Mouse (Mus musculus) kidney, embryonic 14.5 days (tissue): Measurements from ENCODE around the gene Med12l. TPM values are rescaled to one million over a fixed set of nuclear protein-coding genes. Genes with fewer than 3 reads are reported as not detected.

ENCODE experiments used
- ATAC-seq: fragments of 200-750 bp; cut with Nextera tagmentation; 2 replicates; pipeline ENCODE4 v1.8.0; 2017; ENCODE audit warnings: moderate number of reproducible peaks, mild to moderate bottlenecking, moderate TSS enrichment, moderate library complexity; ENCODE audit not compliant: low FRiP score, low TSS enrichment
- H3K27ac ChIP-seq: fragments of 300-500 bp; sonication (generic); 2 replicates; pipeline ENCODE4 v1.5.1; 2014; ENCODE audit warnings: low read depth, mild to moderate bottlenecking, low read length, moderate library complexity, mixed read lengths
- H3K27me3 ChIP-seq: fragments of 300-500 bp; sonication (generic); 2 replicates; pipeline ENCODE4 v1.6.1; 2014; ENCODE audit warnings: mild to moderate bottlenecking, low read length; ENCODE audit not compliant: control insufficient read depth, insufficient read depth
- H3K36me3 ChIP-seq: fragments of 300-500 bp; sonication (generic); 2 replicates; pipeline ENCODE4 v1.6.1; 2014; ENCODE audit warnings: low read length, mixed read lengths; ENCODE audit not compliant: control insufficient read depth, insufficient read depth
- H3K4me1 ChIP-seq: fragments of 300-500 bp; sonication (generic); 2 replicates; pipeline ENCODE4 v1.6.1; 2014; ENCODE audit warnings: low read length, mixed read lengths; ENCODE audit not compliant: control insufficient read depth, insufficient read depth
- H3K4me2 ChIP-seq: fragments of 300-500 bp; sonication (generic); replicated peaks from 2 replicates; pipeline ENCODE4 v1.6.1; 2014; ENCODE audit warnings: low read depth, mild to moderate bottlenecking, low read length
- H3K4me3 ChIP-seq: fragments of 300-500 bp; sonication (generic); 2 replicates; pipeline ENCODE4 v1.5.1; 2014; ENCODE audit warnings: mild to moderate bottlenecking, low read length
- H3K9ac ChIP-seq: fragments of 300-500 bp; sonication (generic); 2 replicates; pipeline ENCODE4 v1.6.1; 2014; ENCODE audit warnings: low read depth, mild to moderate bottlenecking, low read length, moderate library complexity
- H3K9me3 ChIP-seq: fragments of 300-500 bp; sonication (generic); 2 replicates; pipeline ENCODE4 v1.6.1; 2016; ENCODE audit warnings: low read length; ENCODE audit not compliant: control insufficient read depth
- WGBS: fragments of 180-500 bp; shearing (Covaris S2); extraction: QIAGEN DNeasy Blood & Tissue Kit; methylation state at CpG from one replicate; pipeline ENCODE4 v1.1.7; 2014; 5-methylcytosine and 5-hydroxymethylcytosine counted together
- polyA plus RNA-seq: library from polyadenylated mRNA; unstranded; fragments of >200 nt; fragmentation: Nextera tagmentation; extraction: Ambion mirVana; gene quantifications from 2 replicates; pipeline ENCODE4 v1.2.1, GENCODE M21; 2014

Gene Med12l
- polyA plus RNA-seq, 1 experiment from 2014 or later: 4.1 TPM

DNA sequence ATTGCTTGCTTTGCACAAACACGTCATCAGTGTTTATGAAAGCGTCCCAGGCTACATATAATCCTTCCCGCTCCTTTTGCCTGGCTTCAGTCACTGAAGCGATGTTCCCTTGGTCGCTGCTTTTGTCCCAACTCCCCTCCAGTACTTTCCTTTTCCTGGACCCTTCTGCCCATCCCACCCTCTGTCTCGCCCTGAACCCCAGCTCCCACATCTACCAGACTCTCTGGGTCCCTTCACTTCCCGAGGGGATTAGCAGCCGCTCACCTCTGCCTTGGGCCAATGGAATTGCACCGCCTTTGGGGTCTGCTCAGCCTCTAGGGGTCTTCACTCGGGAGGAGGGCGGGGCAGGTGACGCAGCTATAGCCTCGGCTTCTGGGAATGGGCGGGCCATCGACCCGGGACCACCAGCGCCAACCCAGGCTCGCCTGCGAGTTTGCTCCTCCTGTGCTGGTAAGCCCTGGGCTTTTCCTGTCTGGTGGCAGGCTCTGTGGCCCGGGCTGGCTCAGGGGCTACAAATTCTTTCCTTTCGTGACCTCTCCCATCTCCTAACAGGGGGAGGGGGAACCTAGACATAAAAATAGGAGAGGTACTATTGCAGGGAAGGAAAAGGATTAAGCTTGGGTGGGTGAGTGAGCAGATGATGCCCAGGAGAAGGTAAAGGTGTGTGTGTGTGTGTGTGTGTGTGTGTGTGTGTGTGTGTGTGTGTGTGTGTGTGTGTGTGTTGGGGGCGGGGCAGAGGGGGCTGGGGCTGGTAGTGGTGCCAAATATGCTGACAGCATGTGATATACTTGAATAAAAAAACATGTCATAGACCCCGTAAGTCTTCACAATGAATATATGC is 338.7 kb downstream of the Med12l start, which contains the start of gene Igsf10:
Gene Igsf10, minus strand, starts transcription at position 330 of the 841 bp plus-strand sequence.
- no peaks in the 10 kb centered on the region for H3K27me3 ChIP-seq
- H3K4me3 ChIP-seq: peak within 1 kb of the TSS; percentile 69
- H3K4me2 ChIP-seq: peak within 1 kb of the TSS; percentile 70
- H3K36me3 ChIP-seq: no peaks in the 10 kb centered on the region; the same call in 1 of the 2 replicates
- no peaks in the 10 kb centered on the region for H3K9me3 ChIP-seq
- H3K4me1 ChIP-seq: no peaks in the 10 kb centered on the region
- peak within 1 kb of the TSS; percentile 61 for H3K9ac ChIP-seq
- peak; percentile 99 for ATAC-seq
- 5% methylated on average over 23 of the region's 23 CpGs for WGBS
- H3K27ac ChIP-seq: peak within 1 kb of the TSS; percentile 30; the same call in 1 of the 2 replicates

DNA sequence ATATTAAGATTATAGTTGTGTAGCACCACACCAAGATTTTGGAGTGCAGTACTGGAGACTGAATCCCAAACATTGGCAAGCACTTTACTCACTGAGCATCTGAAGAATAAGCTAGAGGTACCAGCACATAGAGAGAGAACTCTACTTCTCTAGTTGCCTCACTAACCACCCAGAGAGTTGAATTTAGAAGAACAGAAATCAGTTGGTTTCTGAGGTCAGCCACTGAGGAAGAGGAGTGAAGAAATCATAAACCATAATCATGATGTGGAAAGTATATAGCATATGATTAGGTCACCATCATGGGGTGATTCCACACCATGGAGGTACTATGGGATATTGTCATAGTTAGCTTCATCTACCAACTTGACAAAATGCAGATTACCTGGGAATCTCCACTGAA is 346.1 kb downstream of the Med12l start:
- no peaks in the 10 kb centered on the region for H3K4me1 ChIP-seq
- no peaks in the 10 kb centered on the region for H3K27me3 ChIP-seq
- H3K4me3 ChIP-seq: no peak overlapping the region
- H3K4me2 ChIP-seq: no peak overlapping the region
- H3K9ac ChIP-seq: no peak overlapping the region
- ATAC-seq: no peak
- no peaks in the 10 kb centered on the region for H3K36me3 ChIP-seq
- H3K27ac ChIP-seq: no peak overlapping the region
- no peaks in the 10 kb centered on the region for H3K9me3 ChIP-seq

DNA sequence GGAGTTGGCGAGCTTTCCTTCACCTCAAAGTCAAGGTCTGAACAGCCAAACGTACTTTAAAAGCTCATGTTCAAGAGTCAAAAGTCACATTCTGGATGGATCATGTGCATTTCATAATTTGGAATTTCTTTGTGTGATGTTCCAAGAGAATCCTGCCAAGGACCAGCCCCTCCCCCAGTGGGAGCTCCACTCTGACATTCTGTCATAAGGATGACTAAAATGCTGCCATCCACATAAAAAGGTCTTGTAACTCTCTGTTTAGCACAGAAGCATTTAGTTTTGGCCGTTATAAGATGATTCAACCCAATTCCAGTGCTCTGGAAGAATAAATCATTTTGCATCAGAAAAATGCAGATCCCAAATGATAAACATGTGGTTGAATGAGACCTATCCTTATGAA is 348.5 kb downstream of the Med12l start:
- no peak for ATAC-seq
- Histone ChIP-seq H3K9me3 (no peaks in the 10 kb centered on the region), H3K27me3 (no peaks in the 10 kb centered on the region), H3K27ac (no peak overlapping the region), H3K36me3 (no peaks in the 10 kb centered on the region), H3K4me2 (no peak overlapping the region), H3K4me1 (no peaks in the 10 kb centered on the region), H3K4me3 (no peak overlapping the region), H3K9ac (no peak overlapping the region)
- 78% methylated on average over 3 of the region's 3 CpGs for WGBS

DNA sequence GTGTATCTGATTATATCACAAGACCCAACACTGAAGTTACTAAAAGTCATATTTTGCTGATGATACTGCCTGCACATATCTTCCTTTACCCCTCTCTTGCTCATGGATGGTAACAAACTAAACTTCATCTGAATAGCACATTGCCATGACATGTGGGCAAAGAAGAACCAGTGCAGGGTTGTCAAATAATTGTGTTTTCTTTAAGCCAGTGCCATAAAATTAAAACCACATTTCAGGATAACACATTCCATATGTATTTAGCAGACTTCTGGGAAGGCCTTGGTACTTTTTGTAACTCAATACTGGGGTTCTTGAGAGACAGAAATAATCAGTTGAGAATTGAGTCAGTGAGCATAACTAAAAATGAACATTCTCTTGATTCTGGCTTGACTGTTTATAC is 354.5 kb downstream of the Med12l start:
- H3K9ac ChIP-seq: no peak overlapping the region

DNA sequence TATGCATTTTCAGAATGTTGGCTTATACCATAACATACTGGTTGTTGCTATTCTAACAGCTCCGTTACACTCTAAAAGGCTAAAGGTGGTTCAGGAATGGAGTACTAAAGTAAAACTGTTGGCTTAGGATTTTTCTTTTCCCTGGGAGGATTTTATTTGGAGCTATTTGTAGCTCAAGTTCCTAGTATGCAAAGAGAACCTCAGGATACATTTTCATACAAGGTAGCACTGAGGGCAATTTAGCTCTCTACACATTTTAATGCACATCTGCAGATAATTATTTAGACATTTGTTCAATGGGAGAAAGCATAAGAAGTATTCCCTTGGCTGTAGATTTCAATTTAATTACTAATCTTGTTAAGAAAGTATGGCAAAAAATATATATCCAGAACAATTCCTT is 356.3 kb downstream of the Med12l start:
- Histone ChIP-seq H3K4me3 (no peak overlapping the region), H3K36me3 (no peaks in the 10 kb centered on the region), H3K9me3 (no peaks in the 10 kb centered on the region), H3K27me3 (no peaks in the 10 kb centered on the region), H3K4me1 (no peaks in the 10 kb centered on the region), H3K27ac (no peak overlapping the region), H3K4me2 (no peak overlapping the region), H3K9ac (no peak overlapping the region)
- WGBS: 92% methylated on average over 1 of the region's 1 CpGs
- ATAC-seq: no peak

More for the DNA sequence above, 354.5 kb downstream of the Med12l start:
- Histone ChIP-seq H3K9me3 (no peaks in the 10 kb centered on the region), H3K36me3 (no peaks in the 10 kb centered on the region), H3K4me3 (no peak overlapping the region), H3K27ac (no peak overlapping the region), H3K4me2 (no peak overlapping the region), H3K27me3 (no peaks in the 10 kb centered on the region), H3K4me1 (no peaks in the 10 kb centered on the region)
- ATAC-seq: no peak

Other genes with a start within 250 kb of the Med12l start
- gene Mindy4b-ps, start 183.5 kb upstream of the Med12l start, polyA plus RNA-seq: not detected in 2 replicates
- gene Clrn1, start 120.5 kb upstream of the Med12l start, polyA plus RNA-seq: 6.5 and 7.2 TPM in 2 replicates
- gene Gpr171, start 96.0 kb downstream of the Med12l start, polyA plus RNA-seq: 0.58 and 1.3 TPM in 2 replicates
- gene P2ry14, start 147.8 kb downstream of the Med12l start, polyA plus RNA-seq: 1.8 and 2.3 TPM in 2 replicates
- gene Gpr87, start 189.3 kb downstream of the Med12l start, polyA plus RNA-seq: 0.34 TPM in 1 of 2 replicates, not detected in the other
- 0.14 and 0.62 TPM in 2 replicates for gene P2ry13, start 205.1 kb downstream of the Med12l start, polyA plus RNA-seq